Mouse (Mus musculus) regulatory T cell (primary cell): ENCODE measurements at regions not wholly inside any gene's neighbourhood (a gene's known extent, or its start where the extent isn't known, plus 50 kb on each side); places are given as distances from the start of the nearest gene placed in this dataset.

Experiments
- in situ Hi-C: fragments of 300-600 bp; cut with MboI, MseI; formaldehyde crosslinking; loops from one replicate; pipeline ENCODE4 v1.15.1; 2025; ENCODE audit warnings: high pct_unique_total_duplicates

DNA sequence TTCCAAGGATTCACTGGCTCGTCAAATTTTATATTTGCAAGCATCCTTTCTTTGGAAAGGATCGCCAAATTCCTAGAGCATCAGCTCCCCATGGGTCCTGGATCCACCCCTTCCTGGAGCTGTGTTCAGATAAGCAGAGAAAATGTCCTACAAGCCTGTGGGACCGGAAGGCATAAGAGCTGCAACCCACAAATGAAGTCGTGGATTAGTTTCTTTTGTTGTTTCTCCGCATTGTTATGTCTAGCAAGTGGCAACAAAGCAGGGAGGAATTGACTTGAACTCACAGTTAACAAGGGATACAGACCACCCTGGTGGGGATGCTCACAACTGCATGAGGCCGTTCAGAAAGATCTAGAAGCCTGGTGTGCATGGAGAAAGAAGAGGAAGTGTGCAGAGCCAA lies 406.4 kb downstream of the Med13l start:
- in situ Hi-C loops, result no loop called here

DNA sequence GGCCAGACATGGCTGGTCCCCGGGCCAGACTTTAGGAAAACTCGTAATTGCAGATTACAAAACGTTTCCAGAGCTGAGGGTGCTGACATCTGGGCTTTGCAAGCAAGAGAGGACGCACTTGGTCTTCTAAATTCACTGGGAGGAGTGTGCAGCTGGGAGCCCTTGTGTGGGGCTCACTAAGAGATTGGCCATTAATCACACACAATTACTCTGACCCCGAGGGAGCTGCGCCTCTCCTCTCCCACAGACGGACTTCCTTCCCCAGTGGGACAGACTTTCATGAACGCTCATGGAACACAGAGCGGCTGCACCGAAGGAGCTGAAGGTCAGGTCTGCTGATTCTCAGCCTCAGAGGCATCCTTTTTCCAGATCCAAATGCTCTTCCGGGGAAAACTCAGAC lies 407.2 kb downstream of the Med13l start:
- in situ Hi-C loops, result no loop called here

DNA sequence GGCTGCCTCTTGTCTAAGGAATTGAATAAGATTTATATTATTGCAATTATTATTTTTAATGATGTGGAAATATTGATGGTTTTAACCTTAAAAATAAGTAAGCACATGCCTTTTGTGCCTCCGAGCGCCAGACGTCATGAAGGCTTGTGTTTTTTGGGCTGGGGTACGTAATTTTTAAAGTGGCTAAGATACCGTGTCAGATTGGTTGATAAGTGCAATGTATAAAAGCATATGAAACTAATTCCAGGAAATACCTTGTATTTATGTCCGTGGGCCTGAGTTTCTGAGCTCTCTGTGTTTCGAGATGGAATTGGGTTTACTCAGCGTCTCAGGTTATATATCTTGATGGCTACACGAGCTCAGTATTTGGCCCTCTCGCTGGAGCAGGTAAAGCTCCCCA lies 414.7 kb downstream of the Med13l start:
- in situ Hi-C loops, result no loop called here

DNA sequence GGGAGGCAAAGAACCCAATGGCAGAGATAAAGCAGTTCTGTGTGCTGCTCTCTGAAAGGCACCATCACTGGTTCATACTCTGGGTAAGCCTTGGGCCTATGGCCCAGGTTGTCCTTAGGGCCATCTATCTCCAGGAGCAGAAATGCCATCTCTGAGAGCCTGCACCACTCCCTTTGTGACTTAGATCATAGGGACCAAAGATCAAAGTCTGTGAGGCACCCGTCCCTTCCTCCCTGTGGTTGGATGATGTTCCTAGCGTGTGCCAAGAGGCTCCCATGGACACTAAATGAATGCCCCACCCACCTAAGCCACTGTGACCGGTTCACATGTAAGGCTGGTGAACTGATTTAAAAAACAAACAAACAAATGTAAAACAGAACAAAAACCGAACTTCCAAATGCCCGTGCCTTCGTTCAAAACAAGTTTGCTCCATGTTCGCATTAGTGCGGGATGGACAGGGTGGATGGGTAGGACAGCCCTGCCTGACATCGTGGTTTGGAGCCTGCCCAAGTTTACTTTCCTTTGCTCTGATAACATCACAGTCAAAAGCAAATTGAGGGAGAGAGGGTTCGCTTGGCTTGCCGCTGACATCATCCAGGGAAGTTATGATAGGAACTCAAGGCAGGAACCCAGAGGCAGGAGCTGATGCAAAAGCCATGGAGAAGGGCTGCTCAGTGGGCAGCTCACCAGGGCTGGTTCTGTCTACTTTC lies 418.6 kb downstream of the Med13l start:
- in situ Hi-C loops, result no loop called here

DNA sequence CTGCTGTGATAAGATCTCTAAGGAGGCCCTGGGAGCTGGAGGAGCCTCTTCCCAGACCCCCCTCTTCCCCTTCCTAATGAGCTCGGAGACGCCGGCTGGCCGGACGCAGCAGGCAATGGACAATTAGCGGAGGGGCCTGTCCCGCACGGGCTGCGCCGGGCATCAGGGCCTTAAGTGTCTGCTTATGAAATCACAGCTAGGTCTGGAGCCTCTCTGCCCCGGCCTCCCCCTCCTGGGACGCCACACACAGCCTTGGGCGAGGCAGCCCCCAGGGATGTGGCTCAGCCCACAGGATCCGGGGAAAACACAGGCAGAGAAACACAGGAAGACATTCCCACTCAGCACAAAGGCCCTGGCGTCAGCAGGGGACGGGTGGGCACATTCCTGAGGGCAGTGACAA lies 420.6 kb downstream of the Med13l start:
- in situ Hi-C loops, result no loop called here

DNA sequence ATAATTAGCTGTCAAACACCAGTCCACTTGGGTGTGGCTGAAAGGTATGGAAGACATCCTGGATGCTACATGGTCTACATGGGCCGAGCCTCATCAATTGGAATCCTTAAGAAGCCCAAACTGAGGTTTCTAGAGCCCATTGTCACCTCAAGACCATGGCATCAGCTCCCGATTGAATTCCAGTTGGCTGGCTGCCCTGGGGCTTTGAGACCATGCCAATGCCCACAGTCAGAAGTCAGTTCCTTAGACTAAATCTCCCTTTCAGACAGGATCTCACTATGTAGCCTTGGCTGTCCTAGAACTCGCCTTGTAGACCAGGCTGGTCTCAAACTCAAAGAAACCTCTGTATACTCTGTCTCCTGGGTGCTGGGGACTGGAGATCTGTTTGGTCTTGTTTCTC lies 423.8 kb downstream of the Med13l start:
- in situ Hi-C loops, result no loop called here

DNA sequence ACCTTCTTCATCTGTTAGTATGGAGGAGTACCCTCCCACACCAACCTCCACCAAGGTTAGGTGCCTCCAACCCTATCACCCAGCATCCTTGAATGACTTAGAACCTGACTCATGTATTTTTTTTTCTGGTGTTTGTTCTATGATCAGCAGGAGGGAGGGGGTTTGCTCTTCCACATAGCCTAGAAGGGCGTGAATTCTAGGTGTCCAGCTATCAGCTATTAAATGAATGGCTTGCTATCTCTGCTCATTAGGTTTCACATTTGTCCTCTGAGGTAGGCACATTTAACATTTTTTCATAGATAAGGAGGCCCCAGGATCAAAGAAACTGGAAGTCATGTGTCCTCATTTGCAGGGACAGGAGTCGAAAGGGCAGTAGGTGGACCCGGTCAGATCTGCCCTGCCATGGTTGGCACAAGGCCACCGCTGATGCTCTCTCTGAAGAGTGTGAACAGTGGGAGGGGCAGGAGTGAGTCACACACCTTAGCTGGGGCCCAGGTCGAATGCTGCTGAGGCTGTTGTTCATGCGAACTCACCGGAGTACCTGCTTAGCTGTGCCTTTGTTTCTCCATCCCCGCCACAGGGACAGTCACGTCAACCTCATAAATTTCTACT lies 424.4 kb downstream of the Med13l start:
- in situ Hi-C loops, result no loop called here

DNA sequence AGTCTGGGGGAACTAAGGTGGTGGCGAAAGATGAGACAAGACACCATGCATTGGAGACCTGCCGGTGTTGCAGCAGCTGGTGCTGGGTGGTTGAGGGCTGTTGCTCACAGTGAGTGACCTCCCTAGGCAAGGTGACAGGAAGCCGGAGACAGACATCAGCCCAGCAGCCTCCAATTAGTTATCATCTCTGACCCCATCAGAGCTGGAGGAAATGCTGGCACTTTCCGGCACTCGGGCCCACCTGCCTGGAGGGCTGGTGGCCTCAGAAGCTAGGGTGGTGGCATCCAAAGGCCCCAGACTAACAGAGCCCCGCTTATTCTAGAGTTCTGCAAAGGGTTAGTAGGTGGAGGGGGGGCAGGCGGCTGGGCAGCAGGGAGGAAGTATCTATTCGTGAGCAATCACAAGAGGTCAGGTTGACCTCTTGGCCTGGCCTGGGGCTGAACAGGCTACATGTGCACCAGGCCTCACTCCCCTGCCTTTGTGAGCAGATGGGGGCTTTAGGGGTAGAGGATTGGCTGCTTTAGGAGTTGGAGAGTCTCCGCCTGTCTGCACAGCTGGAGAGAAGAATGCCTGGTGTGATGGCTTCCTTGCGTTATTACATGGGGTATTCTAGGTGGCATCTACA lies 427.0 kb downstream of the Med13l start:
- in situ Hi-C loops, result no loop called here

DNA sequence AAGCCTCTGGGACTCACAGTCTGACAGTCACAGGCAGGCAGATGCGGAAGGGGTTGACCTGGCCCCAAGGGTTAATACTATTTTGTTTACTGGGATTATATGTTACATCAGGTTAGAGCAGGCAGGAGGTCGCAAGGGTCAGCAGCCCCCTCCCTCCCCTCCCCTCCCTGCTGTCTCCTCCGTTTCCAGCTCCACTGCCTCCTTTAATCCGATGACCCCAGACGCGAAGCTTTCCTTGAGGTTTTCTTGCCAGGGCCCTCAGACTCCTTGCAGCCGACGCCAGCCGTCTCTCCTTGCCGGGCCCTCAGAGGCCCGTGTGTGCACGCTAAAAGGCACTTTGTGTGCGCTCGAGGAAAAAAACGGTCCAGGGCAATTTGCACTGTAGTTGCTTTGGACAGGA lies 438.6 kb downstream of the Med13l start:
- in situ Hi-C loops, result no loop called here

DNA sequence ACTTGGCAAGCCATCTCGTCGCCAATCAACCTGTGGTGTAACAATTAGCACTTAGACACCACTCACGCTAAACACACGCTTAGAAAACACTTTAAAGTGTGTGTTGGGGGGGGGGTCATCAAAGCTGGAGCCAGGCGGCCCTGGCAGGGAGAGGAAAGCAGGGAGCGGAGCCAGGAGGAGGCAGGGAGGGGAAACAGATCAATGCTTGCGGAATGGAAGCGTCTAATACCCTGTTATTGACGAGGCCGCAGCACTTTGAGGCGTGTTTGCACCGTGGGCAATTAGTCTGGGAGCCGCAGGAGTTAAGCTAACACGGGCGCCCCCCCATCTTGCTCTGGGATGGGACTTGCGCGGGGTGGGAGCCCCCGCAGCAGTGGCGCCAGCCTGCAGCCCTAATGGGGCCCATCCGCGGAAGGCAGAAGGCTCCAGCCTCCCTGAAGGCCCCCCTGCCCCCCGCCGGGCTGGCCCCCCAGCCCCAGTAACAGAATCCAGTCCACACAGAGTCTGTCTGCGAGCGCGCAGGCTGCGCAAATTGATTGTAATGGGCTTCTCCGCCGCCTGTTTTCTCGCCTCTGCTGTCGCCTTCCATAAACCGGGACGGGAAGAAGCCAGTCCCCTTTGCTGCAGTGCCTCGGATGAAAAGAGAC lies 445.5 kb downstream of the Med13l start:
- in situ Hi-C loops, result loop anchor here (10.0 kb wide), 1 partner anchor 781 kb away; no protein-coding TSS in a partner anchor

DNA sequence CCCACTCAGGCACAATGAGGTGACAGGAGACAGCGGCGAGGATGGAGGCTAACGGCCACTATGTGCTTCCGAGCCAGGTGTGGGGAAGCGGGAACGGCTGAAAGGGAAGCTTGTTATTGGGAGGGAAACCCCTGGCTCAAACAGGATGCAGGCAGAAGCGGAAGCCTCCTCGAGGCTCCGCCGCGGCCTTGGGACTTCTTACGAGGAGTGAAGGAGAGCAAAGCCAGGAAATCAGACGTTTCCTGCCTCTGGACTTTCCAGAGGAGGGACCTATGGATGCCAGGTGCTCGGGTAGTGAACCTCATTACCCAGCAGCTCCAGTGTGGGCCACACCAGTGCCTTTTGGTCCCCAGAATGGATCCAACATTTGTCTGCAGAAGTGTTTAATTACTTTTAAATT lies 449.6 kb downstream of the Med13l start:
- in situ Hi-C loops, result no loop called here

DNA sequence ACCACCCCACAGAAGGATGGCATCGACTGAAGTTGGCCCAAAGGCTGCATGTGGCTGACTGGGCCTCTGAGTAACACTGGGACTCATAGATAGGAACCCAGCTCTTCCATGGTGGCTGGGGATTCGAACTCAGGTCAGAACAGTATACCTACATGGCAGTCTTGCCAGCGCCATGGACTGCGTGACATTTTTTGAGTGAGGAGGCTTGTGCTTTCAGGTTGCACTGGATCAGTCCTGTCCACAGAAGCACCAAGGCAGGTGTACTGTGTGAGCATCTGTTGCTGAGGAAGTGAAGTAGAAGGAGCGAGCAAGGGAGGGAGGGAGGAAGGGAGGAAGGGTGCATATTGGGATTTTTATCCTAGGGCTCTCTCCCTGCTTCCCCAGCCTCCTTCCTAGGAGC lies 454.7 kb downstream of the Med13l start:
- in situ Hi-C loops, result no loop called here

DNA sequence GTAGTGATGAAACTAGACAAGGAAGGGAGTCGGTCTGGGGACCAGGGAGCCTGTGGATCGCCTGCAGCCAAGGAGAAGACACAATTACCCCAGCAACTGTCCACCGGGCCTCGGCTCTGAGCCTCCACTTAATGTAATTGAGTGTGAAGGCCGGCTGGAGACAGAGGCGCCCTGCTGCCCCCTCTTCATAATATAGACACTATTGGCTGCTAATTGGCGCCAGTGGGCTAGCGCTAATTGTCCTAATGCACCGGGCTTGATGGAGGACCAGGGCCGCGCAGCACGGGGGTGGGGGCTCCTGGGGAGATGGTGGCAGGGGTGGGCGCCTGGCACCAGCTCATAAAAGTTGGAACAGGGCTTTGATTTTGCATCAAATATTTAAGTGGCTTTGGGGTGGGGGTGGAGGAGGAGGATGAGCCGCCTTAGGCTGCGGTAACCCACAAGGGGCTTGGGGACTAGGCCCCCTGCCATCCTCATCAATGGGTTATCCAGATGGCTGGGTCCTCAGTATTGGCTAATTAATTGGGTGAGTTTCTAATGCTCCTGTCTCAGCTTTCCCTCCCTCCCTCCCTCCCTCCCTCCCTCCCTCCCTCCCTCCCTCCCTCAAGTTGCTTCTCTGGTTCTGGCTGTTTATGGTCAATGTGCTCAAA lies 455.3 kb downstream of the Med13l start:
- in situ Hi-C loops, result no loop called here

DNA sequence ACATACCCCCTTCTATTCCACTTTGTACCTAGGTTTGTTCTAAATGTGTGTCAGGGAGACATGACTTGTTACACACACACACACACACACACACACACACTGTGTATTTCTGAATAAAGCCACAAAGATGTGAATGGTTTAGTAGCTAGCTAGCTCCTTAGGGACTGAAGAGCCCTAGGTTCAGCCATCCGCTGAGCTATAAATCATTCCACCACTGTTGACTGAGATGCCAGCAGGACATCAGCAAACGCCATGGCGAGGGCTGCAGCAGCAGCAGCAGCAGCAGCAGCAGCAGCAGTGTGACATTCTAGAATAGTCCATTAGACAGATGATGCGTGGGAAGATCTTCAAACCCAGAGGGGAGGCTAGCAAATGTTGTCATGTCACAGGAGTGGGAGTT lies 455.9 kb downstream of the Med13l start:
- in situ Hi-C loops, result no loop called here

DNA sequence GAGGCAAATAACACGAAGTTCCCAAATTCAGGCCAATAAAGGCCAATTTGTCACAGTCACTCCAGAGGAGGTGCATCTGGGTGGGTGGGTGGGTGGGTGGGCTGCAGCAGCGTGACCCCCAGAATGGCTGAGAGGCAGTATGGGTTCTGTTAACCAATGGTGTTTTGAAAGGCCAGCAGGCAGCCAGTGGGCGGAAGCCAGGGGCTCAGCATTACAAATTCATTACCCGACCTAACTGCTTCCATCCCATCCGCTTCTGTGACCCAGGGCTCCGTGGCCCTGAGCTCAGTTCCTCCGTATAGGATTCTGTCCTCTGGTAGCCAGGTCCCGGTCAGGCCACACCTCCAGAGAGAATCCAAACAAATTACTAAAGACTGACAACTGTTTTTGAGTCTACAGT lies 463.5 kb downstream of the Med13l start:
- in situ Hi-C loops, result no loop called here

DNA sequence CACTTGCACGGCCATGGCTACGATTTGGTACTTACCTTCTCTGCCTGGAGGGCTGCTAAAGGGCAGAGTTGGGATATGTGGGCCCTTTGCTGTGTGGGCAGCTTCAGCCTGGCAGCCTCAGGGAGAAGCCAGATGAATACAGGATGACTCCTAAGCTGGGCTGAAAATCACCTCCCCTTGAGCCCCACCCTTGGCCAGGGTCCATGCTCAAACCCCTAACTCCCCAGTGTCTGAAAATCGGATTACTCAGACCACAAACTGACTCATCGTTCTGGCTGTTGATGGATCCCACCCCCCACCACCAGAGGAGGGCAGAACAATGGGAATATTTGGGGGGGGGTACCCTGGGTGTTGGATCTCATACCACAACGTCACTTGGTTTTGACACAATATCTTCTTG lies 471.6 kb downstream of the Med13l start:
- in situ Hi-C loops, result no loop called here

DNA sequence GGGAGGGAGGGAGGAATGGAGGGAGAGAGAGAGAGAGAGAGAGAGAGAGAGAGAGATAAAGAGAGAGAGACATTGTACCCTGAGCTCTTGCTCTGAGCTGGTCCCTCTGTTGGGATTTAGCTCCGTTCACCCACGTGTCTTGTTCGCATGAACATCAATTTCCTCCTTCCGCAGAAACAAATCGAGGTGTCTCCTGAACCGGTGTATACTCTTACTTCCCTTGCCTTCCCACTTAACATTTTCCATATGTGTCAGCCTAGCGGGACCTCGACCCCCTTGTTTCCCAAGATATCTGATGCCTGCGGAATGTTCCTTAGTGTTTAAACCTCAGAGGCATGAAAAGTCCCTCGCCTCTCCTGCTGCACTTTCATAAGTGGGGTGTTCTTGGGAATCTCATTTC lies 484.1 kb downstream of the Med13l start:
- in situ Hi-C loops, result no loop called here

DNA sequence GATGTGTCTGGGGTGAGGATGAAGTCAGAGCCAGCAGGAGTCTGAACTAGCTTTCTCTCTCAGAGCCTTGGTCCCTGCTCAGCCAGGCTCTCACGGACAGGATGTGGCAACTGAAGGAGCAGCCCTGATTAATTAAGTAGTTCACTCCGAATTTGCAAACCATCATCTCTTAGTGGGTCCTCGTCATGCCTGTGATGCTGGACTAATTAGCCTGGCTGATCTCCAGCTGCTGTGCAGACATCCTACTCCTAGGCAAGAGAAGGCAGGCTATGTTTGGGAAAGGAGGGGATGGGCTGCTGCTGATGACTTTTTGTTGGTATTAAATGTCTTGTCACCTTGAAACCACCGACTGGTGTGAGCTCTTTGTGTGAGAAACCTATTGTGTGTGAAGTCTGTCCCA lies 487.1 kb downstream of the Med13l start:
- in situ Hi-C loops, result no loop called here

DNA sequence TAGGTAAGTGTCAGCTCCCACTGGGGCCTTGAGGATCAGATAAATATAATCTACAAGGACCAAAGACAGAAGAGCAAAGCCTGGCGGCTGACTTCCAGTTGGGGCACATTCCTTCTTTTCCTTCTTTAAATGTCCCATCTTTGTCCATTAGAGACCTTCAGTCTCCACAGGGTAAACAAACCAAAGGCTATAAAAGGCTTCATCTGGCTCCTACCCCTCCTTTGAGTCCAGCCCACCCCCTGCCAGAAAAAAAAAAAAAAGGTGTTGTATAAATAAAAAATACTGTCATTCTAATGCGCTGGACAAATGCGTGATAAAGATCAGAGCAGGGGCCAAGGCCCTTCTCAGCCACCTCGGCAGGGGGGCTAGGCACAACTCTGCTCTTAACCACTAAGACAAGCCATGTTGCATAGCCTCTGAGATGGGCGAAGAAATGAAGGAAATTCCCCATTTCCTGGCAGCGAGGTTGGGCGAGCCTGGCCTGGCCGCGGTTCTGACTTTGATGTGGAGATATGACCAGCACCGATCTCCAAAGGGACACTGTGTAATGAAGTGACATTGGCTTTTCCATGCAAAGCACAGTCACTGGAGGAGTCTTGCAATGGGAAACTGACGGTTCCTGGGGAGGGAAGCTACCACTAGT lies 492.0 kb downstream of the Med13l start:
- in situ Hi-C loops, result no loop called here

DNA sequence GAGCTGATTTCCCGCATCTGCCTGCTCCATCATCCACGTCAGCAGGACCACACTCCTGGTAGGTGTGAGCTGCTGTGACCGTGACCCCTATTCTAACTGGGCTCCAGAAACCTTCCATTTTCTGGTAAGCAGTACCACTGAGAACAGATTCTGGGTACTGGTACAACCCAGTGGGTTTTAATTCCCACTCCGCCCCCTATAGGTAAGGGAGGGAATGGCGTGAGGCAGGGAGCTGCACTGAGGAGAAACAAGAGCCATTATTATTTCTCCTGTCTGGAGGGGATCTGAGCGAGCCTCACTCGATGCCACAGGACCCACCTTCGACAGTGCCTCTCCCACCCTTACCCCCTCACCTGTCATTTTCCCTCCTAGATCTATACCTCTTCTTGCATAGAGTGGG lies 493.3 kb downstream of the Med13l start:
- in situ Hi-C loops, result no loop called here

DNA sequence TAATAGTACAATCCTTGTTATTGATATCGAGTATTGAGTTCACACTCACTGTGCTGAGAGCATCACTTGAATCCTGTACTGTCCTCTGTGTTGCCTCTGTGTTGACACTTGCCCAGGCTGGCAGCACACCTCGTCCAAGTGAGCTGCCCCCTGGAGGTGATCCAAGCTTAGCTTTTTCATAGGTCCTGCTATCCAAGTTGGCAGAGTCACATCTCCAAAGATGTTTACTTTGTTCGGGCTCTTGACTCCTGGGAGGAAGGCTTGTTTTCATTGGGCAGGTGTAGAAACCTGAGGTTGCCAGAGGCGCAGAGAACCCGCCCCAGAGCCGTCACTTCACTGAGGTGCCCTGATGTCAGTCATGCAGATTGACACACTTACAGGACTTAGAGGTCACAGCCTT lies 493.9 kb downstream of the Med13l start:
- in situ Hi-C loops, result no loop called here

DNA sequence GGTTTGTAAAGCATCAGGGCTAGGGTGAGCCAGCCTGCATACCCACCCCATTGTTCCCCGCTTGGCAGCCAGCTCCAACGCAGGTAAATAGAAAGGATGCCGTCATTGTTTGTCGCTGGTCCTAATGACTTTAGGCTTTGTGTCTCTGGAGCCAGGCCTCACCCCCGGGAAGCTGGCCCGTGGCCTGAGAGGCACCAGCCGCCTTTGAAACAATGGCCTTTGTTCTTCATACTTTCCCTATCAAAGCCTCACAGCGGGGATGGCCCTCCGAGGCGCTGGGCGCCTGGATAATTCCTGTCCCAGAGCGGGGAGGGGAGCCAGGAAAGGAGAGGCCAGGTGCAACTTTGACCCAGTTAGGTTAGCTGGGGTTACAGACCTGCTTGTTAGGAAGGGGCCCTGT lies 495.0 kb downstream of the Med13l start:
- in situ Hi-C loops, result no loop called here
